Mouse (Mus musculus) lung, postnatal 36 days (tissue): ENCODE data around the gene F2r.

Experiments used
- DNase-seq: peaks from one replicate; pipeline ENCODE4 v3.0.0; 2022; ENCODE audit warnings: mixed read lengths

The F2r gene

DNA sequence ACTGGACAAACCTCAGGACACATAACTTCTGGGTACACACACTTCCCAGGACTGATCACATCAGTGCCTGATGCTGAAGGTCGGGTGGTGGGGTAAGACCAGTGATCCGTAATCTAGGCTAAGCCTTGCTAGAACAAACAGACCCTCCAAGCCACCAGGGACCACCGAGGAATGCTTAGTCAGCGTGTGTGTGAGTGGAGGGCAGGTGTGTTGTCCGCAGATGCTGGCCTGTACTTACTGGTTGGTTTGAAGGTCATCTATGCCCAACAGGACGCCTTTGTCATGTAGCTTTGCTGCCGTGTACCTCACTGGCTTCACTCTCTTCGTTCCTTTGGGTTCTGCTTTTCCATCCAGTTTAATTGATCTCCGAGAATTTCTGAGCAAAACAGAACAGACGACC lies 11.5 kb upstream of the F2r start:
- no peak for DNase-seq

DNA sequence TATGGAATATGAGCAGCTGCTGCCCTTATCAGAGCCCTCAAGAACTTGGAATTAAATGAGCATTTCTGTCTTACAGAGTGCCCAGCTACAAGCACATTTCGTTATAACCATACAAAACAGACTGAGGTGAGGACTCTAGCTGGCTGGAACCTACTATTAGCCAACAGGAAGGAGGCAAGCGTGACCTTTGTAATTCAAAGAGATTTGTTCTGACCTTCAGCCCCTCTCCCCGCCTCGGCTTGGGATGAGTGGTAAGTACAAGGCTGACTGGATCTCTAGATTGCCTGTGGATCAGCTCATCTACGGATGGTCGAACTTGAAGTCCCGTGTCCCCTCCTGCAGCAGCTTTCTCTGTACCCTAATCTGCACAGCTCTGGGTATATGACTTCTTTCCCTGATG lies 8.4 kb upstream of the F2r start:
- DNase-seq: no peak

DNA sequence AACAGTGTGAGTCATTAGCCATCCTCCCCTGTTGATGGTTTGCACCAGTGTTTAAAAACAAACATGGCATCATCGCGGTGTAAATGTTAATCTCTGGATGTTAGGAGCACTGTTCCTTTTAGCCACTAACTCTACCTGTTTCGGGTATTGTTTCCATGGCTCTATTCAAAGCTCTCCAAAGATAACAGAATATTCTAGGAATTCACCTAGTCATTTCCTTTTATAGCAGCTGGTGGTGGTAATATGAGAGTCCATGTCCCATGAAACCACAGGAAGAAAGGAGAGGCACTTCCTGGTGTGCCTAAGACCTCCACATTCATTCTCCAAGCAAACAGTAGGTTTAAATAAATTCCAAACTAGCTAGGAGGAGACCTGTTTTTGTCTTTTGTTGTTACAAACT lies 4.8 kb upstream of the F2r start:
- DNase-seq: no peak

DNA sequence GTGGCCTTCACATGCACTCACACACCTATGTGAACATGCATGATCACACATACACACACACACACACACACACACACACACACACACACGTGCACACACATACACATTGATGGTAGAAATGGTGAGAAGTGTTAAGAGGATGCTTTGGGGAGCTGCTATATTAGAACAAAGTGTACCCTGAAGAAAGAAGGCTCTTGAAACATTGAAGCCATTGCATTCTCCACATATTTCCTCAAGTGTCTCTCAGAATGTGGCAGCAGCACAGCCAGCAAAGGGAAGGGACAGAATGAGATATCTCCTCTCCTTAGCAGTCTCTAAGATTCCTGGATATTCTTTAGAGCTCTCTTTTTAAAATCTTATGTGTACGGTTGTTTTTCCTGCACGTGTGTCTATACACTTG lies 3.3 kb upstream of the F2r start:
- no peak for DNase-seq

DNA sequence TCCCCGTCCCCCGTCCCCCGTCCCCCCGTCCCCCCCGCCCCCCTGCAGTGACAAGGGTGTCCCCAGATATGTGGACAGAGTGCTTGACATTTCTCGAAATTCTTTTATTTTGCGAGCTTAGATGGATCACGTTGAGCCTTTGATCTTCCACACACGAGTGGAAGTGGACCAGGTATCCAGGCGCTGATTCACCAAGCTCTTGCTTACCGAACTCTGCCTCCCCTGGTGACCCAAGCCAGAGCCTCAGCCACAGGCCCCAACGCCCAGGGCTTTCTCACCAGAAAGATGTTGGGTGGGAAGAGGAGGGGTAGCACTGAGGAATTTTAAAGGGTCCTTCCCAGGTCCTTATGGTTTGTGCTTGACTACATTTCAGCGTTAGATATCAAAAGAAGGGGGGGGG lies 572 bp upstream of the F2r start:
- DNase-seq: no peak

DNA sequence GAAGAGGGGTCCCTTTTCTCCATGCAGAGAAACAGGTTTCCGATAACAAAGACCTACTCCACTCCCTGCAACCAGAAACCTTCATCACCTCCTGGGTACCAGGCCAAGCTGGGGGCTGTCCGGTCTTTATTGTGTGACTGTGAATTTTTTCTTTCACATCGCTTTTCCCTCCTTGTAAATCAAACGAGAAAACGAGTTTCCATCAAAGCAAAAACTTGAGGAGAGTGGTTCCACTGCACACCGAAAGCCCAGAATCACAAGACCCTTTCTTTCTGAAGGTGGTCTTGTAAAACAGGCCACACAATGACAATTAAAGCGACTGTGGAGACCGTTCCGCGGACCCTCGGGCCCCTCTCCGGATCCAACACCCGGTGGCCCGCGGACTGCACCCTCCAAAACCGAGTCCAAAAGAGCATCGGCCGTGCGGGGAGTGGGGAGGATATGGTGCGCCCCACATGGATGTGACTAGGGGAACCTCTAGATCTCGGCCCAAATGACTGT lies 566 bp downstream of the F2r start:
- no peak for DNase-seq

DNA sequence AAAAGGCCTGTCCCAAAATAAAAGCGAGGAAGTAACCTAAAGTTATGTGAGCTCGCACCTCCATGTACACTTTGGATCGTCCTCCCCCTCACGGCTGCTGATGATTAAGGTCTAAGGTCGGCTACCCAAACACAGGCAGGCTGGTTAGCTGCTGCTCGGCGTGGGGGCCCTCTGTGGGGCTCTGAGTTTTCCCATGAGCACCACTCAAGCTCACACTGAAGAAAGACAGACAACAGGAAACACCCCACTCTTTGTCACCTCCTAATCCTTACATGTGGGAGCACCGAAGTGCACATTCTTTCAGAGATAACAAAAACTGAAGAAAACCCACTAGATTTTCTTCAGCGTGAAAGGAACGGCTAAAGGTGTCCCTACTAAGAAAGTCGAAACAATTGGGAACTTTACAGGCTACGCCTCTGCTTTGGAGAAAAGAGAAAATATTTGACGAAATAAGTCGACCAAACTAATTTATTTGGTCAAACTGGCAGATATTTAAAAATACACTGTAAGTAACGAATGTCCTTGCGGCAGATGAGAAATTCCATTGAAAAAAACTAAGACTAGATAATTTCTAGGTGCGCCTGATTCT lies 1.1 kb downstream of the F2r start:
- DNase-seq: no peak

DNA sequence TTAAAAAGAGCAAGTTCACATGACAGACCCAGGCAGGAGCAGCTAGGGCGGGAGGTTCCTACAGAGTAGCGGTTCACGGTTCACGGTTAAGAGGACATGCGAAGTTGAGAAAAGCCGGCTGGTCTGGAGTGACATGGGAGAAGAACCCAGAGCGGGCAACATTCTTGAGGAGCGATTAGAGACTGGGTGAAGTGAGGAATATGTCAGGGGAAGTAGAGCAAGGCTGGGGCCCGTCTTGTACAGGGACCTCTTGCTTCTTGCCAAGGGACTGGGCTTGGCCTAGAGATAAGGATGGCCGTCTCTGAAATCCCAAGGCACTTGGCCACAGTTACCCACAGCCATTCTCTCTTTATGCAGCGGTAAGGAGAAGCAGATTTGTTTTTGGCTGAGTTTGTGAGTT lies 1.8 kb downstream of the F2r start:
- no peak for DNase-seq

DNA sequence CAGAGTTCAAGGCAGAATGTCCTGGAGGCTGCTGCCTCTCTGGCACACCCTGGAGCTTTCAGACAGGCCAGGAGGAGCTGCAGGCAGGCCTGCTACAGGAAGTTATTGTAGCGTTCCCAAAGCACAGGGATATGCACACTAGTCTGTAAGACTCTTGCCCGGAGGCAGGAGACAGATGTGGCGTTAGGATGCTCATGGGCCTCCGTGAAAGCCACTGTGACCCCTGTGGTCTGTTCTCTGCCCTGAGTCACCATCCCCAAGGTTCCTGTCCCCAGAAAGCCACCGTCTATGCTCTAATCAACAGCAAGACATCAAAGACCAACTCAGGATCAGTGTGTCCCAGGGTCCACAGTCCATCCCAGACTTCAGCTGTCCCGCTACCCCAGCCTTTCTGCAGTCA lies 3.5 kb downstream of the F2r start:
- no peak for DNase-seq

DNA sequence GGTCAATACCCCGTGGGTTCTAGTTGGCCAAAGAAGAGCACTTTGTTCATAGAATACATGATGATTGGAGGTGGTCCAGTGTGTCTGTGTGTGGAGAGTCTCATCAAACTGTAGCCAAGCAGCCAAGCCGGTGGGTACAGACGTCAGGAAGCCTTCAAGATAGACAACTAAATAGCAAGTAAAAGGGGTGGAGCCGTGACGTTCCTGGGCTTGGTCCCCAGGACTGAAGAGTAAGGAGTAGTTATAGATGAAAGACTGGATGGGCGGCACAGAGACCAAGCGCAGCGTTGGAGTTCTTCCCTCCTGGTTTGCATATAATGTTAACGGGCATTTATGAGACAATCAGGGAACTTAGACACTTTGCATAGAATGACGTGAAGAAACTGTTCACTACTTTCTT lies 6.0 kb downstream of the F2r start:
- DNase-seq: no peak

DNA sequence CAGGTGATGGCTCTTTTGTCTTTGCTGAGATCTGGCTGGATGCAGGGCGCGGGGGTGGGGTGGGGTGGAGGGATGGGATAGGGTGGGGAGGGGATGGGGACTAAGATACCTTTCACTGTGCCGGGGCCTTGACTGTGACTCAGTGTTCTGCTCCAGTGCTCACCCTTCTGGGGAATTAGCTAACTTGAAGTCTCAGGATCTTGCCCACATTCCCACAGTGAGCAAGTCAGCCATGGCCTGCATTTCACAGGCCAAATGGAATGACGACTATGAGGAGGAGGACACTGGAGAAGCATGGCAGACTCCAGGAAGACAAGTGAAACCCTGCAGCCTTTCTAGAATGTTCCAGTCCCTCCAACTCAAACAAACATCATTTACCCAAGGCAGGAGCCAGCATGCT lies 6.5 kb downstream of the F2r start:
- no peak for DNase-seq

DNA sequence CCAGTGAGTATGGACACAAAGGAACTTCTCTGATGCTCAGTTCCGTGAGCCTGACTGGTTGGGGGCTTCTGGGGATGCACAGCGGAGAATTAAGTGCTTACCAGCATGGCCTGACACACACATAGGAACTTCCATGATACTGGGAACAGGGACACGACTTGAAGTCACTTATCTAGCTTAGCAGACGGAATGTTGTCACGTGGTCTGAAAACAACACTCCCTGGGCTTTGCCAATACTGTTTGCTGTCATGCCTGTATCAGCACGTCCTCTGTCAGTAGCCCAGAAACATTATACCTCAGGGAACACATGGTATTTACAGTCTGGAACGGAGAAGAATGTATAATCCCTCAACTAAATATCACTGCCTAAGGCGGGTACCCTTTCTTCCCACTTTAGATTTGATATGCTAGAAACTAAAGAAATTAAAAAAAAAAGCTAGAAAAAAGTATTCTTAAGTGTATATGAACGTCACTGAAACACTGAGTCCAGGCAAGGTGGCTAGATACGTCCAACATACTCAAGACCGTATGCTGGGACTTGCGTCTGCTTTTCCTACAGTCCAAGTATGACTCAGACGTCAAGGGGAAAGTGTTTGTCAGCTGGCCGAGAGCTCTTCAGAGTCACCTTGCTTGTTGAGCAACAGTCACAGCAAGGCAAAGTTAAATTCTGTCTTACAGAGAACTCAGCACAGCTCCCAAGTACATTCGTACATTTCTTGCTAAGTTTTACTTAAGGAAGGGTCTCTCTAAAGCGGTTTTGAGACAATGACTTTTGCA lies 7.3 kb downstream of the F2r start:
- DNase-seq: peak; percentile 87

DNA sequence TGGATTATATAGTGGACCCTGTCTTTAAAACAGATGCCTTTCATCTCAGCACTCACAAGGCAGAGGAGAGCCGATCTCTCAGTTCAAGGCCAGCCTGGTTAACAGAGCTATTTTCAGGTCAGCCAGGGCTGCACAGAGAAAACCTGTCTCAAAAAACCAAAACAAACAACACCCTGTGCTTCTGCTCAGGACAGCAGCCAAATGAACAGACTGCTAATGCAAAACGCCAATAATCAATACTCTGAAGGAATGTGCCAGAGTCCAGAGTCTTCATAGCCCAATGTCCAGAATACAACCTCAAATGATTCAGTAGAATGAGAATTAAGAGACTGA lies 9.2 kb downstream of the F2r start:
- DNase-seq: no peak

DNA sequence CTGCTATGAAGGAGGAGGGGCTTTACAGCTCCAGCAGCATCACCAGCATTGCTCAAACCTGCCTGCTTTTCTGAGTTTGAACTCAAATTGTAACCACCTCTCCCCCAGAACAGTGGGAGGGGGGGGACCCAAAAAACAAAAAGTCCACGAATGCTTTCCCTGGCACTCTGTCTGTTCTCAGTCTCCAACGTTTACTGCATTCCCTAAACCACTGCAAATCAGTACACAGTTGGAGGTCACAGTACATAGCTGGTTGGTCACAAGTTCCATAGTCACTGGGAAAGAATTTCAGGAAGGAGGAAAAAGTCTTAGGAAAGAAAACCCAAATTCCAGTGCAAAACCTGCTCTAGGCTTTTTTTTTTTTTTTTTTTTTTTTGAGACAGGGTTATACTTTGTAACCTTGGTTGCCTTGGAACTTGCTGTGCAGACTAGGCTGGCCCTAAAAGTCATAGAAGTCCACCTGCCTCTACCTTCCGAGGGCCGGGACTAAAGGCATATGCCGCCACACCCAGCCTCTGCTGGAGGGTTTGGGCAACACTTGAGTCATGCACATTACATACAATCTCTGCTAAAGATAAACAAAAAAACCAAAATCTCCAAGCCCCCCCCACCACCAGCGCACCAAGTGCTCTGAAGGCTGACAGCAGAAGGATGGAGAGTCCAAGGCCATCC lies 9.7 kb downstream of the F2r start:
- DNase-seq: no peak

DNA sequence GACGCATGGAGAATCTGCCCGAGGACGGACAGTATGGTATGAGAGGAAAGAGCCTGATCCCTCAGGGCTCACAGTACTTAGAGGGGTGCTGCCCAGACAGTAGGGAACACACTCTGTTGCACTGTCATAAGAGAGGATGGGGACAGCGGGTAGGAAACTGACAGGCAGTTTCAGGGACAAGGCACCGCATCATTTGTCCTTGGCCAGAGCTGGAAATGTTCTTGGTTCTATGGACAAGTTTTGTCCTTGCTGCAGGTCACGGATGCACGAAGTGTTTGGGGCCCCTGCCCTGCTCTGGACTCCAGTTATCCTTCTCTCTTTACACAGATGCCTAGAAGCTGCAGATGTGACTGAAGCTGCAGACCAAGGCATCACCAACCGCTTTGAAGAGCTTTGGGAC lies 11.3 kb downstream of the F2r start:
- no peak for DNase-seq

DNA sequence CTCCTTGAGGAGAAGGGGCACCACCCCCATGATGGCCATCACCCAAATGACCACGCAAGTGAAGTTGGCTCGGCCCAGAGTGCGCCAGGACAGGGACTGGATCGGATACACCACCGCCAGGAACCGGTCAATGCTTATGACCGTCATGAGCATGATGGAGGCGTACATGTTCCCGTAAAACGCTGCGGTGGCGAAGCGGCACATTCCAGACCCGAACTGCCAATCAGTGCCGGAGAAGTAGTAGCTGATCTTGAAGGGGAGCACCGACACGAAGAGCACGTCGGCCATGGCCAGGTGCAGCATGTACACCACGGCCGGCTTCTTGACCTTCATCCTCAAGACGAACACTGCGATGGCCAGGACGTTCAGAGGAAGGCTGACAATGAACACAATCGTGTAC lies 14.0 kb downstream of the F2r start:
- DNase-seq: no peak

DNA sequence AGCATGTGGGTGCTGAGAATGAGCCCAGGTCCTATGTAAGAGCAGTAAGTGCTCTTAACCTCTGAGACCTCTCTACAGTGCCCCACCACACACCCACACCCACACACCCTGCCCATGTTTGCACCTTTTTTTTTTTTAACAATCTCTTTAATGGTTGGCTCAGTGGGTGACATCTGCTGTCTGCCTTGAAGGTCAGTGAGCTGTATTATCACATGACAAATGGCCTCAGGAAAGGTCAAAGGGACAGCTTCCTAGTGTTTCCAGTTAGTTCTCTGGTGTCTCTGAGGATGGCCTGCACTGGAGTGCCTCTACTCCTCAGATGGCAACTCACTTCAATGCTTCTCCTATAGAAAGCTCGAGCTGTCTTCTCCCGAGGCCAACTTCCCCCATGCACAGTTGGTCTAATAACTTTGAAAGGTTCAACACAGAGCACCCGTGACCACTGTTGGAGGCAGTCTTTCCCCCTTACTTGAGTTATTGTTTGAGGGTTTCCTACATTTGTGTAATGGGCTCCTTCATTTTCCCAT lies 18.4 kb downstream of the F2r start:
- no peak for DNase-seq

DNA sequence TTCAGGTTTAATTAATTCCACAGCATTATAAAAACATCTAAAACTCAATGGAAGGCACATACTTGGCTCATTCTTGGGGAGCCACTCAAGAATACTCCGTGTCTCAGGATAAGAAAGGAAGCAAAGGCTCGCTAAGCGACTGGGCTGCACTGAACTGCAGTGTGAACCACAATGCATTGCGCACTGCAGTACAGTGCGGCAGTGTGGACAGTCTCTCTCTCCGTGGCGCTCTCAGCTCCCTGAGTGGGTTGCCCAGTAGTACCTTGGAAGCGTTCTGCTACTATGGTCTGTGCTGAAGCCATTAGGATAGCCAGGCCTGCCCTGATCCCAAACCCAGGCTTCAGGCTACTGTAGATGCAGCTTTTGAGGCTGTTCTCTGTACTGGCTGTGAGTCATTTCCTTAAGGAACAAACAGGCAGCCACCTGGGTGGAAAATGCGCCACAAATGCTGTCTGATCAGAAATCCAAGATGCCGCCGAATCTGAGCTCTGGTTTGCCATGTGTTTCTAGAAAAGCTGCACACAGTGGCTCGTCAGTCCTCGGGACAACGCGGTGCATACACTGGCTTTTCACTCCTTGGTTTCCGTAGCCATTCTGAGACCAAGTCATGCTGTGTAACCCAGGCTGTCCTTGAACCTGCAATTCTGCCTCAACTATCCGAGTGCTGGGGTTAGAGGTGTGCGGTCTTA lies 19.9 kb downstream of the F2r start:
- no peak for DNase-seq

DNA sequence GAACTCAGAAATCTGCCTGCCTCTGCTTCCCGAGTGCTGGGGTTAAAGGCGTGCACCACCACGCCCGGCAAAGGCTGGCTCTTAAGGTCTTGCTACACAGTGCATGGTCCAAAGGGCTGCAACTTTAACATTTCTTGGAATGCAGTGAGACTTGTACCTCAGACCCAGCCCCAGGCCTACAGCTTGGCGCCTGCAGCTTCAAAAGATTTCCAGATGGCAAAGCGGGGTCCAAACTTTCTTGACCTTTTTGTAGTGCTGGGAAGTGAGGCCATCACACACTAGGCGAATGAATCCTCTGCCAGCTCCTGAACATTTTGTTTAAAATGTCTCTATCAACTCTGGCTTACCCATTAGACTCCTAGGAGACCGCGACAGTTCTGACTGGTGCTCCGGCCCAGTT lies 20.7 kb downstream of the F2r start:
- no peak for DNase-seq

DNA sequence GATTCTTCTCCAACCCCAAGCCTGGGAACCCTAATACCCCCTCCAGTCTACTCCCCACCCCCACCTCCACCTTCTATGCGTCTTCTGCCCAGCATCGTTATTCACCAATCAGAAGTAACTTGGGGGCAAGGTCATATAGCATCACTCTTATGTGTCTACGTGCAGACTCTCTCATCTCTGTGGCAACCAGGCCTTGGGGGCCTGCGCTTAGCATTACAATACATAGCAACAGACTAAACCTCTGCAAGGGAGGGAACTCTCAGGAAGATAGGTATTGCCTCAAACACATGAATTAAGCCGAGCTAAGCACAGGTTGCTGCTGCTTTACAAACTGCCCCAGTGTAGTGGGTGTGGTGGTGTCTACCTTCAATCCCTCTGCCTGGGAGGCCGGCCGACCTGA lies 21.6 kb downstream of the F2r start:
- DNase-seq: no peak

DNA sequence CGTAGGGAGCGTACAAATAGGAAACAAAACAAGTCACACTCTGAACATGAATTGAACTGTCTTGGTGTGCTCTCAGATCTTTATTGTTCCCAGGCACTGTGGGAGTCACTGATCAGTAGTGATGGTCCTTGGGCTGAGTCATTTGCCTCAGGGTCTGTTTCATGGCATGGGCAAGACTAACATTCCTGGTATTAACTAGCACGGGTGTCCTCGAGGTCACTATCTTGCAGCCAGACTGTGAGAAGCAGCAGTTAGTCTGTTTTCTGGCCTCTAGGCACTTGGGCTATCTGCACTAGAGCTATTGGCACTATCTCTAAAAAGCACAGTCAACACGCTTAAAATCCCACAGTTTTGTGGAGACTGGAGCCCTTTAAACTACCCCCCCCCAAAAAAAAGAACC lies 22.4 kb downstream of the F2r start:
- DNase-seq: no peak

DNA sequence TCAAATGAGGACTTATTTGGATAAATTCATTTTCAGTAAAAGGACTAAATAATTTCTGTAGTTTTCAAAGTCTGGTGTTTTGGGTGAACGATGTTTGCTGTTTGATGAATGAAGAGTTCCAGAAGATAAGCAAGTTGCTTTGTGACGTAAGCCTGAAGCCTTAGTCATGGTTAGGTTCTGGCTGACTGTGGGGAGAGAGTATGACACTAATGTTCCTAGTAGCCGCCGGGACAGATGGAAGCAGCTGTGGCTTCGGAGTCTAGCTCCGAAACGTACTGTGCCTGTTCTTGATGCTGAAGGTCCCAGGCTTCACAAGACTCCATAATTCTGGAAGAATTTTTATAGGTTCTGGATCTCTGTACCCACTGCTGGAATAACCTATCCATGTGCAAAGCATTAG lies 22.9 kb downstream of the F2r start:
- peak; percentile 61 for DNase-seq

DNA sequence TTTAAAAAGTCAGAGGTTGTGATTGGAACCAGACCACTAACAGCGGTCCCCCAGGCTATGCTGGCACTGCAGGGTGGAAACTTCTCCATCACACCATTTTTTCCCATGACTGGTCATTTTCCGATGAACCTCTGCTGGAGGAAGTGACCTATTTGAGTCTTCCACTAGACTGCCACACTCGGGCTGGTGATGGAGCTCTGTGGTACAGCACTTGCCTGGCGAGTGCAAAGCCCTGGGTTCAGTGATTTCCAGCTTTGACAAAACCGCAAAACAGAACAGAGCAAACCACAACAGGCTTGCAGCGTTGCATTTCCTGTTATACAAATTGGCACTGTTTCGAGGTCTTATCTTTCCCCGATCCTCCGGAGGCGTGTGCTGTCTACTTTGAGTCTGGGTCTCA lies 25.4 kb downstream of the F2r start:
- DNase-seq: no peak

DNA sequence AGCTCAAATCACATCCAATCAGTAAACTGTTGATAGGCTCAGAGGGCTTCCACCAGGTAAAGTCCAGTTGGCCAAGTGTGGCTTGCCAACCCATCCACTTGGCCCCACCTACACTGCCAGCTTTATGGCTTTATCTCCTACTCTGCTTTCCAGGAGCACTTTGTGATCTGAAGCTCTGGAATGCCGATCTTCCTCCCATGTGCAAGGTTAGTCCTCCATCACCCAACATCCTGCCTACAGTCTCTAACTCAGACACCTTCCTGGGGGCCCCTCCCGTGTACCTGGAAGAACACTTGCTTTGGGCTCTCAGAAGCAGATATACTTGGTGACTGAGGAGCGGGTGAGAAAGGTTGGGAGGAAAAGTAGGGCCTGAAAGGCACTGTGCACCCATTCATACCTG lies 26.7 kb downstream of the F2r start:
- DNase-seq: no peak
